Mouse (Mus musculus) heart, adult 9 months (tissue): ENCODE results near the gene Fat3.

Experiments
- DNase-seq, 2 experiments: peaks; one replicate each; pipeline ENCODE4 v3.0.0; 2022; ENCODE audit warnings: low spot score in 2 of 2

The Fat3 gene

GRCm38 (mm10) chr9:15953585-15954337 lies 547.3 kb downstream of the Fat3 start:
- DNase-seq, result no peak

GRCm38 (mm10) chr9:15948086-15948485 lies 553.0 kb downstream of the Fat3 start:
- no peak for DNase-seq

GRCm38 (mm10) chr9:15944182-15944581 lies 556.9 kb downstream of the Fat3 start:
- DNase-seq, result no peak

DNA sequence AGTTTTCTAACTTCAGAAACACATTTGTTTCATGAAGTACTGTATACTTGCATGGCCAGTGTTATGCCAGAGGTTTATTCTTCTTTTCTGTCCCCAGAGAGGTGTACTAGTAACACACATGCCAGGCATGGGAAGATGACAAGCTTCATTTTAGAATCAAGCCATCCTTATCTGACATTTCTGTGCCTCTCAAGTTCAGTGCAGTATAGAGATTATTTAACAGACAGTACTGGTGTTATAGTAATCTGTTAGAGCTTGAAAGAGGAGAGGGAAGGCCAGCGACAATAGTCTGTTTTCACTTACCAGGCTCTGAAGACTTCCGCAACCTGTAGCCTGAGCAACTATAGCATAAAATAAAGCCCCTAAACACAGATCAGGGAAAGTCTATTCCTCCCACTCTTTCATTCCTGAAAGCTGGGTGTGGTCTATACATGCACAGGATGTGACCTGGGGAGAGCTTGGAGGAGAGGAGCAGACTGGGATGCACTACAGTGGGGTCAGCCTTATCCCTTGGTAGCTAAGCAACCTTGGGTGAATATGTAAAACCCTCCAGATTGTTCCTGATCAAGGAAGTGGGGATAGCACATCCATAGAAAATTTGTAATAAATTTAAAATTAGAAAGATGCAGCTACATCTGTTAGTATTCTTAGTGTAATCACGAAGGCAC lies 557.5 kb downstream of the Fat3 start:
- DNase-seq, result no peak

DNA sequence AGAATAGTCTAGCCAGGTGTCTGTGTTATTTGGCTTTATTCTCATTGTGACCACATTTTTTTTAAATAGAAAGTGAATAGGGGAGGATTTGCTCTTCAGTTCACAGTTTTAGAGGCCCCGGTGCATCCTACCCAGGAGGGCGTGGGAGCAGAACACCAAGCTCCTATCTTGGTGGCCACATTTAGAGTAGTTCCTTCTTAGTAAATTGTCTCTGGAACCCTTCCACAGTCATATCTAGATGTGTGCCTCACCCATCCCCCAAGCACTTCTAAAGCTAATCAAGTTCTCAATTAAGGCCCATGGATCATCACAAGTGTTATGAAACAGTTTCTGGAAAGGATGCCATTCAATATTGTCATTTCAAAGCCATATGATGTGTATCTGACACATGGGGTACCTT lies 559.3 kb downstream of the Fat3 start:
- no peak for DNase-seq

GRCm38 (mm10) chr9:15940933-15941673 lies 560.0 kb downstream of the Fat3 start:
- DNase-seq, result no peak

DNA sequence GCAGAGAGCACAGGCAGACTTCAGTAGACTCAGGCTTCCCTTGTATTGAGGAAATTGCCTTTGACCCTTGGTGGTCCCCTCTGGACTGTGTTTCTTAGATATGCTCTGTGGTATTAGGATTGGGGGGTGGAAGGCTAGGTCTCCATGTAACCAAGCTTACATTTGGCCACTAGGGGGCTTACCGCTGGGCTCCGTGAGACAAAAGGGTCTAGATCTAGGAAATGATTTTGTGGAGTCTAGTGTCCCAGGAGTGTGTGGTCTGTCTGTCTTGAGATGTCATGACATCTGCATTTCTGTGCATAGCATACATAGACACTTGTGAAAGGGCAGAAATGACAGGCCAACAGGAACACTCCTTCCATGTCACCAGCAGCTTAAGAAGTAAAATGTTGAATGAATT lies 561.5 kb downstream of the Fat3 start:
- no peak for DNase-seq

DNA sequence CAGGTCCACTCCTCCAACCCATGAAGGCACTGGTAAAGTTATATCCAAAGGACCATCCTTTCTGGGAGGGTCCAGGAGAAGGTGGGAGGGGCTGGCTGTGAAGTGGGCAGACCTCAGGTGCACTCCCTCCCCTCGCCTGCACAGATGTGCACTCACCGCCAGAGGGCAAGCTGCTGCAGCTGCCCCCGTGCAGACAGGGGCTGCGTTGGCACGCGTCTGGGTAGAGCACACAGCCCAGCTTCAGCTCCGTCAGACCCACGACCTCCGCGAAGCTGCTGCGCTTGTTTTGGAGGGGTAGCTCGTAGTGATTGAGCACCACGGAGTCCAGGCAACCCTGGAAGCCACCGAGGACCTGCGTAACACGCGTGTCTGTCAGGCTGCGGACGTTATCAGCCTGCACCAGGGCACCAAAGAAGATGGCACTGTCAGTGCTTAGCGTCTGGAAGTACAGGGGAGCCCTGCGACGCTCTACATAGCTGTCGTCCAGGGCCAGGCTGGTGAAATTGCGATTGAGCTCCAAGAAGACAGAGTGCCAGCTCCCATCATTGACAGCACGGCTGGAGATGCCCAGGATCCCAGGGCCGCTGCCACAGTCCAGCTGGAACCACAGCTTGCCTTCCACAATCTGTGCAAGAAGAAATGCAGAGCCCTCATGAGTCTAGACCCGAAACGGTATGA lies 563.1 kb downstream of the Fat3 start:
- DNase-seq, result no peak

DNA sequence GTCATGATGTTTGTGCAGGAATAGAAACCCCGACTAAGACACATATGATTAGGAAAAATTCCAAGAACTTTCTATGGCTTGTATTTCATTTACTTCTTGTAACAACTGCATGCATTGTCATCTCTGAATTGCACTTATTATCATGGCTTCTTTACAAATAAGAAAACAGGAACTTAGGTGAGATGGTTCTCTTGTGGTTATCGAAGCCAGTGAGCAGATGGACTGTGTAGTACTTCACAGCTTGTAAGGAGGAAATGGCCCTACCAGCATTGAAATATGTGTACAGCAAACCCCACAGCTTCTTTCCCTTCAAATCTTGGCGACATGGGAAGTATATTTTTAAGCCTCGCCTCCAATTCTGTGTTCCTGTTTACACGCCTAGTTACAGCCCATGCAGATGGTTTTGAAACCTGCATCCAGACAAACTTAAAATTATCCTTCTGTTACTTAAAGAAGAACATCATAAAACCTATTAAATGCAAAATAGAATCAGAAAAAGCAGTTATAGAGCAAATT lies 570.1 kb downstream of the Fat3 start:
- no peak for DNase-seq

GRCm38 (mm10) chr9:15928331-15928730 lies 572.8 kb downstream of the Fat3 start:
- no peak for DNase-seq

DNA sequence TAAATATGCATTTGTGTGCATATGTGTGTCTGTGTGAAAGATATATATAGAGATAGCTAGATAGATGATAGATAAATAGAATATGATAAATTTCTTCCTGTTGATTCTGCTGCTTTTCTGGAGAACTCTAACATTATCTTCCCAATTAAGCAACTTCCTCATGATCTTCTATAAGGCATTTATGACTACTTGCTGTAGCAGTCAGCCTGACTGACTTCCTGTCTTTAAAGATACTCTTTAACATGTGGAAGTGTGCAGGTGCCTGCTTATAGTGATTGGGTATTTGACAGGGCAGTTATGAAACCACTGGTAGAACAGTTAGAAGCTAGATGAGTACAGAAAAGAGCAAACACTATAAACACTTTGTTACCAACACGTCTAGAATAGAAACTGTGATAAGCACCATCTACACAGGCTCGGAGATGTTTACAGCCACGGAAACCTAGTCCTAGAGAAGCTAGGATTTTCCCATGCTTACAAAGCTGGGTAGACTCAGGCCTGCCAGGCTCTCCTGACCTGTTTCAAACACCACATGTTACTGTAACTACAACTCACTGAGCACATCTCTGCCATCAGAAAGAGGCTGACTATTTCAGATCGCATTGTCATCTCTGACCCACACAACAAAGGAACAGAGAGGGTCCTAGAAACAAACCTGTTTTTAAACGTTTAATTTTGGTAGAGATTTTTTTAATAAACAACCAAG lies 573.6 kb downstream of the Fat3 start:
- DNase-seq, result no peak

GRCm38 (mm10) chr9:15925237-15925636 lies 575.8 kb downstream of the Fat3 start:
- DNase-seq, result no peak

- no peak for DNase-seq
Measured at GRCm38 (mm10) chr9:15920271-15920670, 580.8 kb downstream of the Fat3 start.

DNA sequence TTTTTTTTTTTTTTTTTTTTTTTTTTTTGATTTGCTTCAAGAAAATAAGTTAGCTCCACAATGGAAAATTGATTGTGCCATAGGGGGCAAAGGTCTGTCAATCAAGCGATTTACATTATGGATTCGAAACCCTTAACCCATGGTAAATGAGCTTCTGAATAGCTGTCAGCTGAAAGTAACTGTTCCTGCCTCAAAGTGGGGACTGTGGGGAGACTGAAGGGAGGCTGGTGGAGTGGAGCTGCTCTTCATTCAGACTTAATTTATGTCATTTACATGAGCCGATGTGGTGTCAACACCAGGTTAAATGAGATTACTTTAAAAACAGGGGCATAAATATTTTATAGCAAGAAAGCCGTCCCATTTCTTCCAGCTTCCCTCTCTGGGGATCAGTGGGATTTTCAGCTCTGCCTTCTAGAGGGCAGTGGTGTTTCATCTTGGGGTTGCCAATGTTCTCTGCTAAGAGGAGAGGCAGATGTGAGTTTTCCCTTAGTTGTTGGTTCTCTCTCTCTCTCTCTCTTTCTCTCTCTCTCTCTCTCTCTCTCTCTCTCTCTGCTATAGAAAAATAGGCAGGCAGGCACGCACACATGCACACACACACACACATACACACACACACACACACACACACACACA lies 581.6 kb downstream of the Fat3 start:
- no peak for DNase-seq

GRCm38 (mm10) chr9:15916600-15916999 lies 584.5 kb downstream of the Fat3 start:
- DNase-seq, result no peak

DNA sequence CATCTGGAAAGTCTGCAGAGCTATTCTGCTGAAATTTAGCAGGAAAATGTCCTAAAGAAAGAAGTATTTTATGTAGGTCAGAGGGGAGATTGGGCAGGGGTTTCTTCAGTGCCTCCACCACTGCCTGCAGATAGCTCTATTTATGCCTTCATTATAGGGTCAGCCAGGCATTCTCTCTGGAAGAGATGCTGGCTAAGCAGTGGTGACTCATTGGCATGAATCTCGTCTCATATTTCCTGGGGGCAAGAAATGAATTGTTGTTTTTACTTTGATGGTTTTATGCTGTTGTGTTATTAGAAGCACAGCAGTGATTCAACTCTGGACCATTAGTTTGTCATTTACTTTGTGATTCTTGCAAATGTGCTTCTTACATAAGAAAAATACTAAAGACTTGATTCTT lies 588.4 kb downstream of the Fat3 start:
- no peak for DNase-seq

- DNase-seq, result no peak
Measured at GRCm38 (mm10) chr9:15909397-15910113, 591.5 kb downstream of the Fat3 start.

DNA sequence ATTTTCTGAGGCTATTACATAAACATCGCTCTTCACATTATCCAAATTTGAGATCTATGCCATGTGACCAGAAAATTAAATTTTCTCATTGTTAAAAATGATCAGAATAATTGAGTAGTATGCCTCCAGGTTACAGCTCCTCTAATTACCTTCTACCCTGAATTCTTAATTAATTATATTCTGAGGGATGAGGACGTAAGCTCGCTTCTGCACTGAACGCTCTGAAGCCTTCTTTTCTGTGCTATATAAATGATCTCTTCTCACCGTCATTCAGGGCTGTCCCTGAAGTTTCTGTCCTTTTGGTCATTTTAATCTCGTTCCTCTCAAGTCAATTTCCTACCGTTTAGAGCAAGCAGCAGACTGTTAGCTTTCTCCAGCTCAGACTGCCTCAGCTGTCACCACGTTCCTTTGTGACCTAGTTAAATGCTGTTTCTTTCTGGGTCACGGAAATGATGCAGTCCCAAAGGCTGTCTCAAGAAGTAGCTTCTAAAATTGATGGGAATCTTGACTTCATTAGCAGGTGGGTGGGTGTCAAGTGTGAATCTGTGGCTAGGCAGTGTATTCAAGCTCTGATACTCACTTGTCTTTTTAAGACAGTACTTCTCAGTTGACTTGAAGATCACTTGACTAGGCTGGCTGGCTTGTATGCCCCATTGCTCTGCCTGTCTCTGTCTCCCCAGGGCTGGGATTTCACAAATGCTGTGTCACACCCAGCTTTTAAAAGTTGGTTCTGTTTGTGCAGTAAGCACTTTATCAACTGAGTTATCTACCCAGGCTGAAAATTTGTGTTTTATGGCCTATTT lies 596.9 kb downstream of the Fat3 start:
- no peak for DNase-seq

GRCm38 (mm10) chr9:15898112-15898511 lies 603.0 kb downstream of the Fat3 start:
- DNase-seq, result no peak
